Comparison of ENCODE assay signal across 8 mouse cellular contexts in the genomic region with DNA sequence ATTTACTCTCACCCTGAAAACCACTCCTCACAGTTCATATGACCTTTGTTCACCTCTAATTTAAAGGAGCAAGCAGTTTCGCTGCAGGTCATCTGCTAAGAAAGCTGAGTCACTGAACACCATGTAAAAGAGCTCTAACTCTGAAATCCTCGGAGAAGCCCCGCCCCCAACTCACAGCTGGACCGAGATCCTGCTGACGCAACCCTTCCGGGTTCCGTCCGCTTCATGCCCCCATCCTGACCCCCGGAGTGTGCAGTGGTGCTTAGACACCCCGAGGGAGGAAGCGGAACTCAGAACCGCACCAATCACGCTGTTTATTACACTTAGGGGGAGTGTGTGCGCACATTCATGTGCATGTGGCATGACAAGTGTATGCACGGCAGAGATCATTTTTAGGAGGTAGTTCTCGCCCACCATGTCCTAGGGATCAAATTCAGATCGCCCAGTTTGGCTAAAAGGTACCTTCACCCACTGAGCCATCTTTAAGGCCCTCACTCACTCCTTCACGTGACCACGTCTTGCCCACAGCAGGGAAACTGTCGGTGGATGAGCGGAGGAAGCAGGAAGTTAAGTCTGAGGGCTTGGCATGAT. TPM values are rescaled to one million over a fixed set of nuclear protein-coding genes. Genes with fewer than 3 reads are reported as not detected.
A peak's percentile ranks its signal among the peaks of the same experiment; 100 is the strongest.
DNase-seq lines count a peak whose midpoint lies in the region; ATAC-seq and TF ChIP-seq lines count a peak whose summit lies in the region.

No protein-coding gene starts in this region.

- TF ChIP-seq POLR2A in cerebellum, adult 2 months (IDR thresholded peaks at IDR 0.05; ENCODE audit: borderline replicate concordance, insufficient read depth, low read length) = no peak

- H3K4me1 ChIP-seq in embryonic facial prominence, embryonic 11.5 days (ENCODE audit: control insufficient read depth, insufficient read depth, low read length) = no peaks in the 10 kb centered on the region
- H3K4me1 ChIP-seq in heart, embryonic 11.5 days (ENCODE audit: control insufficient read depth, insufficient read depth, low read length) = peaks cover 17% of the 10 kb centered on the region
- no peaks in the 10 kb centered on the region for H3K4me1 ChIP-seq in cerebellum, adult 2 months (ENCODE audit: control insufficient read depth, insufficient read depth, low read length)

- peak overlapping the region; percentile 51 for H3K4me2 ChIP-seq in embryonic facial prominence, embryonic 11.5 days (ENCODE audit: low read depth, low read length)
- H3K4me2 ChIP-seq in heart, embryonic 11.5 days = peak overlapping the region; percentile 62

- H3K9me3 ChIP-seq in embryonic facial prominence, embryonic 11.5 days (replicated peaks; ENCODE audit: control insufficient read depth, low read length) = no peaks in the 10 kb centered on the region
- no peaks in the 10 kb centered on the region for H3K9me3 ChIP-seq in heart, embryonic 11.5 days (replicated peaks; ENCODE audit: control insufficient read depth, low read length)

- ATAC-seq in embryonic facial prominence, embryonic 11.5 days (replicated peaks; ENCODE audit: insufficient number of reproducible peaks, low FRiP score, low TSS enrichment, low read depth) = no peak
- no peak for ATAC-seq in heart, embryonic 11.5 days (replicated peaks; ENCODE audit: insufficient number of reproducible peaks, low FRiP score, low TSS enrichment)

- 21% methylated on average over 21 of the region's 21 CpGs for WGBS in embryonic facial prominence, embryonic 11.5 days
- WGBS in heart, embryonic 11.5 days (ENCODE audit: insufficient replicate concordance) = 26% methylated on average over 21 of the region's 21 CpGs
- WGBS in cerebellum, adult 2 months = 36% methylated on average over 21 of the region's 21 CpGs

- TF ChIP-seq CTCF in cerebellum, adult 2 months (IDR thresholded peaks at IDR 0.05; ENCODE audit: borderline replicate concordance, insufficient read depth, low read depth, low read length) = no peak

- H3K4me3 ChIP-seq in embryonic facial prominence, embryonic 11.5 days (ENCODE audit: low read depth, low read length) = peak overlapping the region; percentile 25
- peak overlapping the region; percentile 40 for H3K4me3 ChIP-seq in heart, embryonic 11.5 days (ENCODE audit: low read depth, low read length)
- no peak overlapping the region for H3K4me3 ChIP-seq in cerebellum, adult 2 months (replicated peaks; ENCODE audit: insufficient read depth, low read depth, low read length)

- H3K27me3 ChIP-seq in embryonic facial prominence, embryonic 11.5 days (ENCODE audit: control insufficient read depth, insufficient read depth, low read length) = peaks cover 12% of the 10 kb centered on the region
- peaks cover 15% of the 10 kb centered on the region for H3K27me3 ChIP-seq in heart, embryonic 11.5 days (ENCODE audit: control insufficient read depth, insufficient read depth, low read length)
- H3K27me3 ChIP-seq in cerebellum, adult 2 months (ENCODE audit: control insufficient read depth, insufficient read depth, low read length) = no peaks in the 10 kb centered on the region

- no peaks in the 10 kb centered on the region for H3K36me3 ChIP-seq in embryonic facial prominence, embryonic 11.5 days (replicated peaks; ENCODE audit: control insufficient read depth, insufficient read depth, low read depth, low read length)
- H3K36me3 ChIP-seq in heart, embryonic 11.5 days (ENCODE audit: control insufficient read depth, insufficient read depth, low read length) = no peaks in the 10 kb centered on the region

- no peak overlapping the region for H3K27ac ChIP-seq in embryonic facial prominence, embryonic 11.5 days (replicated peaks; ENCODE audit: low read depth, low read length)
- H3K27ac ChIP-seq in heart, embryonic 11.5 days (ENCODE audit: low read depth, low read length) = no peak overlapping the region
- no peak overlapping the region for H3K27ac ChIP-seq in cerebellum, adult 2 months (ENCODE audit: insufficient read depth, low read length)

- peak; percentile 91 for DNase-seq in ZHBTc4 (ENCODE audit: low read depth, low spot score)
- DNase-seq in embryonic facial prominence, embryonic 11.5 days (ENCODE audit: low spot score) = peak; percentile 67
- DNase-seq in kidney, adult 9 months = peak; percentile 87
- peak; percentile 90 for DNase-seq in lung, postnatal 10 days
- DNase-seq in spleen, adult 12 weeks (ENCODE audit: low spot score) = peak; percentile 54
- no peak for DNase-seq in cerebellum, adult 2 months
- no peak for DNase-seq in right cerebral cortex, postnatal 14 days

- no peak overlapping the region for H3K9ac ChIP-seq in embryonic facial prominence, embryonic 11.5 days (replicated peaks; ENCODE audit: low read length)
- H3K9ac ChIP-seq in heart, embryonic 11.5 days (ENCODE audit: low read depth, low read length) = 0 out of 2 replicates have a peak overlapping the region, but pooled peaks have one; percentile 8

RNA-seq across cellular contexts. Expression of a gene that starts 12.3 kb away (rescaled TPM):
- polyA plus RNA-seq in embryonic facial prominence, embryonic 11.5 days (2014; fragmentation: Nextera tagmentation; extraction: Ambion mirVana) = 99.7 and 108 TPM in 2 replicates
- 270 and 395 TPM in 2 replicates for polyA plus RNA-seq in heart, embryonic 11.5 days (2014; fragmentation: Nextera tagmentation; extraction: Ambion mirVana)
- polyA plus RNA-seq in cerebellum, adult 2 months (2012; rRNA removed) = 1,145 and 1,309 TPM in 2 replicates

RNA-seq across cellular contexts. Expression of a gene that starts 18.7 kb away (rescaled TPM):
- 32.1 and 33.5 TPM in 2 replicates for polyA plus RNA-seq in embryonic facial prominence, embryonic 11.5 days (2014; fragmentation: Nextera tagmentation; extraction: Ambion mirVana)
- 58.5 and 102 TPM in 2 replicates for polyA plus RNA-seq in heart, embryonic 11.5 days (2014; fragmentation: Nextera tagmentation; extraction: Ambion mirVana)
- polyA plus RNA-seq in cerebellum, adult 2 months (2012; rRNA removed) = 579 and 685 TPM in 2 replicates

RNA-seq across cellular contexts. Expression of a gene that starts 23.2 kb away (rescaled TPM):
- 132 and 138 TPM in 2 replicates for polyA plus RNA-seq in embryonic facial prominence, embryonic 11.5 days (2014; fragmentation: Nextera tagmentation; extraction: Ambion mirVana)
- polyA plus RNA-seq in heart, embryonic 11.5 days (2014; fragmentation: Nextera tagmentation; extraction: Ambion mirVana) = 73.4 and 79.1 TPM in 2 replicates
- 29.1 and 30.5 TPM in 2 replicates for polyA plus RNA-seq in cerebellum, adult 2 months (2012; rRNA removed)

RNA-seq across cellular contexts. Expression of a gene that starts 38.8 kb away (rescaled TPM):
- 5.9 and 7.0 TPM in 2 replicates for polyA plus RNA-seq in embryonic facial prominence, embryonic 11.5 days (2014; fragmentation: Nextera tagmentation; extraction: Ambion mirVana)
- 22.7 TPM in 2 replicates for polyA plus RNA-seq in heart, embryonic 11.5 days (2014; fragmentation: Nextera tagmentation; extraction: Ambion mirVana)
- 1,323 and 1,416 TPM in 2 replicates for polyA plus RNA-seq in cerebellum, adult 2 months (2012; rRNA removed)

RNA-seq across cellular contexts. Expression of a gene that starts 54.2 kb away (rescaled TPM):
- polyA plus RNA-seq in embryonic facial prominence, embryonic 11.5 days (2014; fragmentation: Nextera tagmentation; extraction: Ambion mirVana) = not detected in 2 replicates
- polyA plus RNA-seq in heart, embryonic 11.5 days (2014; fragmentation: Nextera tagmentation; extraction: Ambion mirVana) = not detected in 2 replicates
- polyA plus RNA-seq in cerebellum, adult 2 months (2012; rRNA removed) = not detected in 2 replicates

Comparison
In these comparisons a context has a peak if more than half of its experiments do, and no peak if none do; other contexts are left out.
1. DNase-seq: peak in ZHBTc4 (single experiment), embryonic facial prominence, embryonic 11.5 days (single experiment), kidney, adult 9 months (single experiment), lung, postnatal 10 days (single experiment) and spleen, adult 12 weeks (single experiment); none in cerebellum, adult 2 months (0 of 2) and right cerebral cortex, postnatal 14 days (single experiment).